Mouse (Mus musculus) lung, postnatal 0 days (tissue): Measurements from ENCODE around the gene Shisa7. TPM values are rescaled to one million over a fixed set of nuclear protein-coding genes. Genes with fewer than 3 reads are reported as not detected.
"Not testable (repeated sequence)": the region's sequence is repeated elsewhere in the genome, so short reads cannot be mapped to it uniquely, and the experiment has no call there.

ENCODE experiments used
- ATAC-seq: fragments of 200-750 bp; cut with Nextera tagmentation; 2 replicates; pipeline ENCODE4 v1.8.0; 2017; ENCODE audit warnings: moderate library complexity
- DNase-seq: peaks from one replicate; pipeline ENCODE4 v3.0.0-alpha.2; 2016; ENCODE audit warnings: low spot score
- H3K27ac ChIP-seq: fragments of 300-500 bp; sonication (generic); 2 replicates; pipeline ENCODE4 v1.5.1; 2014; ENCODE audit warnings: antibody characterized with exemption, mild to moderate bottlenecking, low read length, mixed read lengths
- H3K27me3 ChIP-seq: fragments of 300-500 bp; sonication (generic); replicated peaks from 2 replicates; pipeline ENCODE4 v1.6.1; 2014; ENCODE audit warnings: low read length, mixed read lengths; ENCODE audit not compliant: insufficient read depth
- H3K36me3 ChIP-seq: fragments of 300-500 bp; sonication (generic); 2 replicates; pipeline ENCODE4 v1.6.1; 2014; ENCODE audit warnings: low read length, mixed read lengths; ENCODE audit not compliant: insufficient read depth
- H3K4me1 ChIP-seq: fragments of 300-500 bp; sonication (generic); 2 replicates; pipeline ENCODE4 v1.6.1; 2014; ENCODE audit warnings: antibody characterized with exemption, low read depth, low read length, mixed read lengths; ENCODE audit not compliant: insufficient read depth
- H3K4me2 ChIP-seq: fragments of 300-500 bp; sonication (generic); replicated peaks from 2 replicates; pipeline ENCODE4 v1.6.1; 2014; ENCODE audit warnings: low read depth, mild to moderate bottlenecking, low read length, moderate library complexity, mixed read lengths
- H3K4me3 ChIP-seq: fragments of 300-500 bp; sonication (generic); 2 replicates; pipeline ENCODE4 v1.5.1; 2014; ENCODE audit warnings: low read depth, low read length
- H3K9ac ChIP-seq: fragments of 300-500 bp; sonication (generic); replicated peaks from 2 replicates; pipeline ENCODE4 v1.6.1; 2014; ENCODE audit warnings: low read depth, mild to moderate bottlenecking
- H3K9me3 ChIP-seq: fragments of 300-500 bp; sonication (generic); 2 replicates; pipeline ENCODE4 v1.6.1; 2016; ENCODE audit warnings: low read length, mixed read lengths
- CTCF ChIP-seq: IDR thresholded peaks from 2 replicates; pipeline ENCODE4 v1.5.1; 2016; ENCODE audit warnings: antibody characterized with exemption, mild to moderate bottlenecking
- EP300 ChIP-seq: IDR thresholded peaks from 2 replicates; pipeline ENCODE4 v1.6.1; 2016; ENCODE audit warnings: antibody characterized with exemption, mild to moderate bottlenecking, control low read depth
- WGBS: fragments of 180-500 bp; shearing (Covaris S2); extraction: QIAGEN DNeasy Blood & Tissue Kit; methylation state at CpG from one replicate; pipeline ENCODE4 v1.1.7; 2014; 5-methylcytosine and 5-hydroxymethylcytosine counted together
- polyA plus RNA-seq: library from polyadenylated mRNA; unstranded; fragments of >200 nt; fragmentation: Nextera tagmentation; extraction: Ambion mirVana; gene quantifications from 2 replicates; pipeline ENCODE4 v1.2.1, GENCODE M21; 2015

The Shisa7 gene
- polyA plus RNA-seq, 1 experiment from 2014 or later: 0.43 TPM

DNA sequence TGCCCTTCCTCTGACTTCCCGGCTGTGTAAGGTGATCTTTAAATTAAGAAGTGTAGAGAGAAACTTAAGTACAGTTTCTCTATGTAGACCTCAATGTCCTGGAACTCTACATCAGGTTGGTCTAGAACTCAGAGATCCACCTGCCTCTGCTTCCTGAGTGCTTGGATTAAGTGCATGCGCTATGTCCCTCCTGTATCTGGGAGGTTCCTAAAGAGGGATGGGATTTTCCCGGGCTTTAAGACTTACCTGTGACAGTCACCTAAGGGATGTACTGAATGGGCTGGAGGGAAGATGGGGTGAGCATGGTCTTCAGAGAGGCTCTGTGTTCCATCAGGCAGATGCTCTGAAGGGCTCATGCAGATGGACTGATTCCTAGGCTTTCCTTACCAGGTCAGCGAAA, 50.8 kb downstream of the Shisa7 start:
- WGBS: 31% methylated on average over 4 of the region's 4 CpGs
- ATAC-seq: no peak
- Histone ChIP-seq H3K4me1 (0 out of 2 replicates have a peak, but pooled peaks cover 4% of the 10 kb centered on the region), H3K9me3 (no peaks in the 10 kb centered on the region), H3K4me2 (peak overlapping the region; percentile 72), H3K4me3 (peak overlapping the region; percentile 73), H3K27ac (no peak overlapping the region), H3K27me3 (no peaks in the 10 kb centered on the region), H3K36me3 (peaks cover 5% of the 10 kb centered on the region; the same call in 1 of the 2 replicates), H3K9ac (peak overlapping the region; percentile 83)
- TF ChIP-seq CTCF (no peak), EP300 (no peak)
- no peak for DNase-seq

DNA sequence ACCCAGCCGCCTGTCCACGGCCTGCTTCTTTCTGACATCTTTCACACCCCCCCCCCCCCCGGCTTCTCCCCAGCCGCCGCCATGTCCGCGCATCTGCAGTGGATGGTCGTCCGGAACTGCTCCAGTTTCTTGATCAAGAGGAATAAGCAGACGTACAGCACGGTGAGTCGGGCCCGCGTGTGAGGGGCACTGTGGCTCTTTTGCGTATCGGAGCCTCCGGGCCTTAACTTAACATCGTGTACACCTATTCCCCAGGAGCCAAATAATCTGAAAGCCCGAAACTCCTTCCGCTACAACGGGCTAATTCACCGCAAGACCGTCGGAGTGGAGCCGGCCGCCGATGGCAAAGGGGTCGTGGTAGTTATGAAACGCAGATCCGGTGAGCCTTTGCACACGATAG, 51.2 kb downstream of the Shisa7 start:
- not testable (repeated sequence) for H3K36me3 ChIP-seq, H3K27me3 ChIP-seq, H3K4me1 ChIP-seq, H3K9me3 ChIP-seq, DNase-seq
- Histone ChIP-seq H3K27ac (peak overlapping the region; percentile 89), H3K4me2 (peak overlapping the region; percentile 72), H3K9ac (peak overlapping the region; percentile 83), H3K4me3 (peak overlapping the region; percentile 73)
- WGBS: under 1% methylated on average over 31 of the region's 31 CpGs
- peak; percentile 2 for ATAC-seq

GRCm38 (mm10) chr7:4792278-4793212, 52.0 kb downstream of the Shisa7 start, which contains the start of gene Rpl28:
Gene Rpl28, plus strand, starts transcription at chr7:4792874.
- TF ChIP-seq CTCF: no peak
- peak; percentile 43; the same call in 1 of the 2 replicates for TF ChIP-seq EP300
- Histone ChIP-seq H3K4me3 (peak within 1 kb of the TSS; percentile 73), H3K9me3 (no peaks in the 10 kb centered on the region), H3K9ac (peak within 1 kb of the TSS; percentile 83), H3K36me3 (peaks cover 4% of the 10 kb centered on the region; the same call in 1 of the 2 replicates), H3K27ac (peak within 1 kb of the TSS; percentile 91), H3K4me2 (peak within 1 kb of the TSS; percentile 72), H3K27me3 (no peaks in the 10 kb centered on the region), H3K4me1 (0 out of 2 replicates have a peak, but pooled peaks cover 7% of the 10 kb centered on the region)
- WGBS: under 1% methylated on average over 47 of the region's 54 CpGs
- DNase-seq: peak; percentile 100
- peak; percentile 92 for ATAC-seq

GRCm38 (mm10) chr7:4789436-4789935, 55.0 kb downstream of the Shisa7 start, which contains the start of gene Tmem238:
Gene Tmem238, minus strand, starts transcription at chr7:4789656.
- Histone ChIP-seq H3K9ac (peak within 1 kb of the TSS; percentile 64), H3K9me3 (no peaks in the 10 kb centered on the region), H3K4me2 (peak within 1 kb of the TSS; percentile 94), H3K4me3 (peak within 1 kb of the TSS; percentile 58), H3K27ac (peak within 1 kb of the TSS; percentile 84), H3K4me1 (0 out of 2 replicates have a peak, but pooled peaks cover 7% of the 10 kb centered on the region), H3K27me3 (no peaks in the 10 kb centered on the region), H3K36me3 (no peaks in the 10 kb centered on the region)
- peak; percentile 68 for ATAC-seq
- no peak for TF ChIP-seq CTCF
- TF ChIP-seq EP300: no peak
- DNase-seq: peak; percentile 74
- 5% methylated on average over 33 of the region's 40 CpGs for WGBS

DNA sequence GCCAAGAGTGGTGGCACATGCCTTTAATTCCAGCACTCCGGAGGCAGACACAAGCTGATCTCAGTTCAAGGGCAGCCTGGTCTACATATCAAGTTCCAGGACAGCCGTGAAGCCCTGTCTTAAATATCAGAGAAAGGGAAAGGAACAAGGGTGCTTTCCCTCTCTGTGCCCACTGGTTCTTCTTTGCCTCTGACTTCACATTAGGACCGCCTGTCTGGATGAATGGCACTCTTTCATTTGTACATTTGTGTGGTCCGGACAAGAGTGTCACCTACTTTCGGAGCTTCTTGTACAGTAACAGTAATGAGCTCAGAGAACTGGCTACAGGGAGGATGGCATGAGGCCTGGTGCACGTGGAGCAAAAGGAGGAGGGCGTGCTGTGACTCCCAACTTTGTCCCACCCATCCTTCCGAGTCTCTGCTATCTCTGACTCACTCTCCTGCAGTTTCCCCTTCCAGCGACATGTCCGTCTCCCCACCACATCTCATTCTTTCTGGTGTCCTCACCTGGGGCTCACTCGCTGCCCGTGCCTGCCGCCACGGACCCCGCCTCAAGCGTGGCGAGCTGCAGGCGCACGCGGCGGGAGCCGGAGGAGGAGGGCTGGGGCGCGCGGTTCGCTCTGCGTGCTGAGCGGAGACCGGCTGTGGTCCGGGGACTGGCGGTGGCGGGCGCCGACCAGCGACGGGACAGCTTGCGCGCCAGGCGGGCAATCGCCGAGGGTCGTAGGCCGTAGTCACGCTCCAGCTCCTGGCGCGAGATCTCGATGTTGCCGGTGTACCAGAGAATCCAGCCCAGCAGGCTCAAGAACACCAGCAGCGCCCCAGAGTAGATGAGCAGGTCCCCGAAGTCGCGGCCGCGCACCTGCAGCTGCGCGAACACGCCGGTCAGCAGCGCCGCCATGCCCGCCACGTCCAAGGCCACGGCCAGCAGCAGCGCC, 55.7 kb downstream of the Shisa7 start:
- no peaks in the 10 kb centered on the region for H3K36me3 ChIP-seq
- peak overlapping the region; percentile 64 for H3K9ac ChIP-seq
- no peaks in the 10 kb centered on the region for H3K27me3 ChIP-seq
- H3K4me3 ChIP-seq: peak overlapping the region; percentile 58
- H3K9me3 ChIP-seq: no peaks in the 10 kb centered on the region
- peak; percentile 54 for TF ChIP-seq CTCF
- TF ChIP-seq EP300: no peak
- peak; percentile 39 for ATAC-seq
- 3% methylated on average over 46 of the region's 64 CpGs for WGBS
- 0 out of 2 replicates have a peak, but pooled peaks cover 7% of the 10 kb centered on the region for H3K4me1 ChIP-seq
- peak overlapping the region; percentile 84 for H3K27ac ChIP-seq
- DNase-seq: peak; percentile 75
- H3K4me2 ChIP-seq: peak overlapping the region; percentile 94
